Mouse (Mus musculus) urinary bladder, postnatal 25 days (tissue): ENCODE measurements around the gene Plekha5.

ENCODE experiments used
- DNase-seq: peaks from one replicate; pipeline ENCODE4 v3.0.0; 2022; ENCODE audit warnings: low spot score

Gene Plekha5

GRCm38 (mm10) chr6:140423846-140424200 lies at the start of gene Plekha5:
Gene Plekha5, plus strand, starts transcription at chr6:140424054.
- DNase-seq, result peak; percentile 64

- no peak for DNase-seq
These were observed 48.2 kb upstream of the Plekha5 start for GRCm38 (mm10) chr6:140375671-140376070.

- no peak for DNase-seq
These were observed 43.3 kb upstream of the Plekha5 start for GRCm38 (mm10) chr6:140380588-140380987.

- DNase-seq, result no peak
These were observed 42.7 kb upstream of the Plekha5 start for GRCm38 (mm10) chr6:140381162-140381561.

- no peak for DNase-seq
These were observed 40.1 kb upstream of the Plekha5 start for GRCm38 (mm10) chr6:140383580-140384400.

GRCm38 (mm10) chr6:140396687-140397086 lies 27.2 kb upstream of the Plekha5 start:
- DNase-seq, result peak; percentile 16

- no peak for DNase-seq
These were observed 21.0 kb upstream of the Plekha5 start for GRCm38 (mm10) chr6:140402766-140403310.

- DNase-seq, result no peak
These were observed 11.9 kb upstream of the Plekha5 start for GRCm38 (mm10) chr6:140411996-140412395.

- no peak for DNase-seq
These were observed 611 bp upstream of the Plekha5 start for GRCm38 (mm10) chr6:140423041-140423845.

- peak; percentile 25 for DNase-seq
These were observed 542 bp downstream of the Plekha5 start for GRCm38 (mm10) chr6:140424201-140424990.

GRCm38 (mm10) chr6:140424991-140425361 lies 1.1 kb downstream of the Plekha5 start:
- peak; percentile 35 for DNase-seq

- no peak for DNase-seq
These were observed 5.4 kb downstream of the Plekha5 start for GRCm38 (mm10) chr6:140429236-140429635.

- no peak for DNase-seq
These were observed 8.5 kb downstream of the Plekha5 start for GRCm38 (mm10) chr6:140432363-140432762.

GRCm38 (mm10) chr6:140443374-140443773 lies 19.5 kb downstream of the Plekha5 start:
- DNase-seq, result peak; percentile 53

GRCm38 (mm10) chr6:140444147-140444546 lies 20.3 kb downstream of the Plekha5 start:
- no peak for DNase-seq

GRCm38 (mm10) chr6:140444855-140445465 lies 21.1 kb downstream of the Plekha5 start:
- no peak for DNase-seq

- no peak for DNase-seq
These were observed 24.3 kb downstream of the Plekha5 start for GRCm38 (mm10) chr6:140448010-140448739.

GRCm38 (mm10) chr6:140450693-140451092 lies 26.8 kb downstream of the Plekha5 start:
- DNase-seq, result no peak

- no peak for DNase-seq
These were observed 28.9 kb downstream of the Plekha5 start for GRCm38 (mm10) chr6:140452736-140453135.

- DNase-seq, result no peak
These were observed 29.6 kb downstream of the Plekha5 start for GRCm38 (mm10) chr6:140453454-140453853.

GRCm38 (mm10) chr6:140454388-140454787 lies 30.5 kb downstream of the Plekha5 start:
- DNase-seq, result no peak
